Mouse (Mus musculus): ENCODE data around the gene Spc25. TPM values are rescaled to one million over a fixed set of nuclear protein-coding genes. Genes with fewer than 3 reads are reported as not detected.

Spc25 gene
- polyA plus RNA-seq, 1 experiment from 2014 or later = 162 TPM

- Histone ChIP-seq H3K4me3 (ENCODE audit: low read depth, low read length) (no peak overlapping the region), H3K27ac (ENCODE audit: low read length) (no peak overlapping the region), H3K9me3 (ENCODE audit: control insufficient read depth, low read depth, low read length) (no peaks in the 10 kb centered on the region), H3K9ac (replicated peaks; ENCODE audit: low read depth, low read length) (no peak overlapping the region), H3K36me3 (ENCODE audit: control insufficient read depth, insufficient read depth, low read length) (no peaks in the 10 kb centered on the region), H3K4me1 (ENCODE audit: control insufficient read depth, insufficient read depth, low read length) (no peaks in the 10 kb centered on the region), H3K27me3 (ENCODE audit: control insufficient read depth, insufficient read depth, low read length) (no peaks in the 10 kb centered on the region), H3K4me2 (replicated peaks; ENCODE audit: low read depth, low read length) (no peak overlapping the region)
- ATAC-seq (ENCODE audit: insufficient number of reproducible peaks, insufficient read depth, low FRiP score, low read depth) = no peak
- WGBS = 83% methylated on average over 6 of the region's 6 CpGs
Measured at GRCm38 (mm10) chr2:69228635-69229034, 22.6 kb upstream of the Spc25 start.

GRCm38 (mm10) chr2:69226876-69227275, 20.9 kb upstream of the Spc25 start:
- no peaks in the 10 kb centered on the region for H3K9me3 ChIP-seq (ENCODE audit: control insufficient read depth, low read depth, low read length)
- H3K36me3 ChIP-seq (ENCODE audit: control insufficient read depth, insufficient read depth, low read length) = no peaks in the 10 kb centered on the region
- H3K4me3 ChIP-seq (ENCODE audit: low read depth, low read length) = no peak overlapping the region
- no peak overlapping the region for H3K4me2 ChIP-seq (replicated peaks; ENCODE audit: low read depth, low read length)
- no peaks in the 10 kb centered on the region for H3K4me1 ChIP-seq (ENCODE audit: control insufficient read depth, insufficient read depth, low read length)
- ATAC-seq (ENCODE audit: insufficient number of reproducible peaks, insufficient read depth, low FRiP score, low read depth) = no peak
- H3K9ac ChIP-seq (replicated peaks; ENCODE audit: low read depth, low read length) = no peak overlapping the region
- 90% methylated on average over 9 of the region's 9 CpGs for WGBS
- H3K27ac ChIP-seq (ENCODE audit: low read length) = no peak overlapping the region
- no peaks in the 10 kb centered on the region for H3K27me3 ChIP-seq (ENCODE audit: control insufficient read depth, insufficient read depth, low read length)

GRCm38 (mm10) chr2:69224724-69225123, 18.7 kb upstream of the Spc25 start:
- no peak overlapping the region for H3K27ac ChIP-seq (ENCODE audit: low read length)
- H3K9me3 ChIP-seq (ENCODE audit: control insufficient read depth, low read depth, low read length) = no peaks in the 10 kb centered on the region
- 41% methylated on average over 2 of the region's 2 CpGs for WGBS
- ATAC-seq (ENCODE audit: insufficient number of reproducible peaks, insufficient read depth, low FRiP score, low read depth) = no peak
- H3K27me3 ChIP-seq (ENCODE audit: control insufficient read depth, insufficient read depth, low read length) = no peaks in the 10 kb centered on the region
- no peaks in the 10 kb centered on the region for H3K36me3 ChIP-seq (ENCODE audit: control insufficient read depth, insufficient read depth, low read length)
- H3K4me3 ChIP-seq (ENCODE audit: low read depth, low read length) = no peak overlapping the region
- H3K9ac ChIP-seq (replicated peaks; ENCODE audit: low read depth, low read length) = no peak overlapping the region
- H3K4me2 ChIP-seq (replicated peaks; ENCODE audit: low read depth, low read length) = no peak overlapping the region
- no peaks in the 10 kb centered on the region for H3K4me1 ChIP-seq (ENCODE audit: control insufficient read depth, insufficient read depth, low read length)

DNA sequence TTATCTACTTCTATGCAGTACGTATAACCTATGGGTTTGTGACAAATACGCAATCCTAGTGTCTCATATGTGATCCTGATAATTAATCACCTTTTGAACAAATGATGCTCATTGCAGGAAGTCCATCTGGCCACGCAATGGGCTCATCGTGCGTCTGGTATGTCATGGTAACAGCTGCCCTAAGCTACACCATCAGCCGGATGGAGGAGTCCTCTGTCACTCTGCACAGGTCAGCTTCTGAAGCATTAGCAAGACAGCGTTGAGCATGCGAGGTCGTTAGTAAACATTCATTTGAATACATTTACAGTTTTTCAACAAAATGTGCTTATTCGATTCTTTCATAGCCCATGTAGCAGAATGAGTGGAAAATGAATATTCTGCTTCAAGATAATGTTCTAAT, 16.8 kb upstream of the Spc25 start:
- H3K9me3 ChIP-seq (ENCODE audit: control insufficient read depth, low read depth, low read length) = no peaks in the 10 kb centered on the region
- no peaks in the 10 kb centered on the region for H3K36me3 ChIP-seq (ENCODE audit: control insufficient read depth, insufficient read depth, low read length)
- H3K27ac ChIP-seq (ENCODE audit: low read length) = no peak overlapping the region
- no peaks in the 10 kb centered on the region for H3K27me3 ChIP-seq (ENCODE audit: control insufficient read depth, insufficient read depth, low read length)
- no peak overlapping the region for H3K9ac ChIP-seq (replicated peaks; ENCODE audit: low read depth, low read length)
- no peak overlapping the region for H3K4me2 ChIP-seq (replicated peaks; ENCODE audit: low read depth, low read length)
- no peak for ATAC-seq (ENCODE audit: insufficient number of reproducible peaks, insufficient read depth, low FRiP score, low read depth)
- H3K4me3 ChIP-seq (ENCODE audit: low read depth, low read length) = no peak overlapping the region
- 82% methylated on average over 10 of the region's 10 CpGs for WGBS
- H3K4me1 ChIP-seq (ENCODE audit: control insufficient read depth, insufficient read depth, low read length) = no peaks in the 10 kb centered on the region

- H3K36me3 ChIP-seq (ENCODE audit: control insufficient read depth, insufficient read depth, low read length) = no peaks in the 10 kb centered on the region
- no peak for ATAC-seq (ENCODE audit: insufficient number of reproducible peaks, insufficient read depth, low FRiP score, low read depth)
- H3K9me3 ChIP-seq (ENCODE audit: control insufficient read depth, low read depth, low read length) = no peaks in the 10 kb centered on the region
- 56% methylated on average over 5 of the region's 5 CpGs for WGBS
- no peak overlapping the region for H3K4me2 ChIP-seq (replicated peaks; ENCODE audit: low read depth, low read length)
- H3K27ac ChIP-seq (ENCODE audit: low read length) = no peak overlapping the region
- no peaks in the 10 kb centered on the region for H3K27me3 ChIP-seq (ENCODE audit: control insufficient read depth, insufficient read depth, low read length)
- H3K4me1 ChIP-seq (ENCODE audit: control insufficient read depth, insufficient read depth, low read length) = no peaks in the 10 kb centered on the region
- no peak overlapping the region for H3K4me3 ChIP-seq (ENCODE audit: low read depth, low read length)
- H3K9ac ChIP-seq (replicated peaks; ENCODE audit: low read depth, low read length) = no peak overlapping the region
Measured at GRCm38 (mm10) chr2:69221868-69222416, 15.9 kb upstream of the Spc25 start.

DNA sequence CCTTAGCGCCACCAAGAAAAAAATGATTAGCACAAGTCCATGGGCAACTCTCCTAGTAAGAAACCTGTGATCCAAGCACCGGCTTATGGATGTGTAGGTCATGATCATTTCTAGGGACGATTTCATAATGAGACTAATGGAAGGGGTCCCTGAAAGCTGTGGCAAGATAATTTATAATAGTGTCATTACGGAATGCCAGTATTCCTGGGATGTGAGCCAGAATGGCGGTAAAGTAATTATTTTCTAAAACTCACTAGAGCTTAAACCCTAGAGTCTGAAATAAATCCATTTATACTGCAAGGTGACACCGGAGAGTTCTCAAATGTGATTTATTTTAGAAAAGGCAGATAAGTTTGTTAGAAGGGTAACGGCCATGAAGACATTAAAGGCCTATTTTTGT, 9.2 kb upstream of the Spc25 start:
- H3K9ac ChIP-seq (replicated peaks; ENCODE audit: low read depth, low read length) = no peak overlapping the region
- no peak; the same call in 1 of the 2 replicates for ATAC-seq (ENCODE audit: insufficient number of reproducible peaks, insufficient read depth, low FRiP score, low read depth)
- WGBS = 28% methylated on average over 7 of the region's 7 CpGs
- H3K27me3 ChIP-seq (ENCODE audit: control insufficient read depth, insufficient read depth, low read length) = no peaks in the 10 kb centered on the region
- H3K9me3 ChIP-seq (ENCODE audit: control insufficient read depth, low read depth, low read length) = no peaks in the 10 kb centered on the region
- H3K4me3 ChIP-seq (ENCODE audit: low read depth, low read length) = no peak overlapping the region
- no peak overlapping the region for H3K4me2 ChIP-seq (replicated peaks; ENCODE audit: low read depth, low read length)
- no peaks in the 10 kb centered on the region for H3K4me1 ChIP-seq (ENCODE audit: control insufficient read depth, insufficient read depth, low read length)
- no peak overlapping the region for H3K27ac ChIP-seq (ENCODE audit: low read length)
- H3K36me3 ChIP-seq (ENCODE audit: control insufficient read depth, insufficient read depth, low read length) = no peaks in the 10 kb centered on the region

DNA sequence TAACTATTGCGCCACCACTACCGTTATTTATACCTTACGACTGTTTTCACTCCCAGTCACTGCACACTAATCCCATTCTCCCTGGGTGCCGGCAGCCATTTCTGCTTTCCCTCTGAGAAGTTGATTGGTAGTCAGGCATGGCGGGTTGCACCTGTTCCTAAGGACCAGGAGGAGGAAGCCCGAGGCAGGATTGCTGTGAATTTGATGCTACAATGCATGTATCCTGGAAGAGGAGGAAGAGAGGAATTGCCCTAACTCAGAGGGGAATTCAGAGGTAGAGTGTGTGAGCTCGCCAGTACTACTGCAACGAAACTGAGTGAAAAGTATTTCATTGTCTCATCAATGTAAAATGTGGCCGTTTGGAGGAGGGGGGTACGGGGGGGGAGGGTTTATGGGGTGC, 6.7 kb upstream of the Spc25 start:
- H3K4me2 ChIP-seq (replicated peaks; ENCODE audit: low read depth, low read length) = no peak overlapping the region
- H3K27ac ChIP-seq (ENCODE audit: low read length) = no peak overlapping the region
- no peak overlapping the region for H3K4me3 ChIP-seq (ENCODE audit: low read depth, low read length)
- H3K4me1 ChIP-seq (ENCODE audit: control insufficient read depth, insufficient read depth, low read length) = no peaks in the 10 kb centered on the region
- H3K36me3 ChIP-seq (ENCODE audit: control insufficient read depth, insufficient read depth, low read length) = no peaks in the 10 kb centered on the region
- H3K27me3 ChIP-seq (ENCODE audit: control insufficient read depth, insufficient read depth, low read length) = no peaks in the 10 kb centered on the region
- 70% methylated on average over 10 of the region's 10 CpGs for WGBS
- ATAC-seq (ENCODE audit: insufficient number of reproducible peaks, insufficient read depth, low FRiP score, low read depth) = no peak
- H3K9me3 ChIP-seq (ENCODE audit: control insufficient read depth, low read depth, low read length) = no peaks in the 10 kb centered on the region
- no peak overlapping the region for H3K9ac ChIP-seq (replicated peaks; ENCODE audit: low read depth, low read length)

DNA sequence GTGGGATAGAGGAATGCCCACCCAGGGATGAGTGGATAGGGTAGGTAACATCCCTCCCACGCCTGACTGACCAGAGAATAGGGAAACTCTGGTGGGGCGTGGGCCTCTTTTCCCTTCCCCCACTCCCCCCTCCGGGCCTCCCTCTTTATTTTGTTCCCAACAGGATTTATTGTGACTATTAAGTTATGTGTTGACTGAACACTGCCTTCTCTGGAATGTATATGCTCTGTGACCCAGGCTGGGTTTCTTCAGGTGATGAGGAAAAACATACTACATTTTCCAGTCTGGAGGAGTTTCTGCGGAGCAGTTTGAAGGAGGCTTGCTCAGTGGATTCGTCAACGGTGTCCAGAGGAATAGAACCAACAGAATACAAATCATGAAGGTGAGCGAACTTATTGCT, 4.8 kb upstream of the Spc25 start, which contains the start of gene G6pc2:
Gene G6pc2 (plus strand): TSS at position 301 of the 400 bp plus-strand sequence.
- Histone ChIP-seq H3K4me1 (ENCODE audit: control insufficient read depth, insufficient read depth, low read length) (no peaks in the 10 kb centered on the region), H3K36me3 (ENCODE audit: control insufficient read depth, insufficient read depth, low read length) (no peaks in the 10 kb centered on the region), H3K4me2 (replicated peaks; ENCODE audit: low read depth, low read length) (no peak within 1 kb of the TSS), H3K9me3 (ENCODE audit: control insufficient read depth, low read depth, low read length) (no peaks in the 10 kb centered on the region), H3K9ac (replicated peaks; ENCODE audit: low read depth, low read length) (no peak within 1 kb of the TSS), H3K27me3 (ENCODE audit: control insufficient read depth, insufficient read depth, low read length) (no peaks in the 10 kb centered on the region), H3K4me3 (ENCODE audit: low read depth, low read length) (no peak within 1 kb of the TSS), H3K27ac (ENCODE audit: low read length) (no peak within 1 kb of the TSS)
- 74% methylated on average over 7 of the region's 7 CpGs for WGBS
- ATAC-seq (ENCODE audit: insufficient number of reproducible peaks, insufficient read depth, low FRiP score, low read depth) = no peak

- Histone ChIP-seq H3K4me2 (replicated peaks; ENCODE audit: low read depth, low read length) (no peak overlapping the region), H3K9ac (replicated peaks; ENCODE audit: low read depth, low read length) (no peak overlapping the region), H3K27me3 (ENCODE audit: control insufficient read depth, insufficient read depth, low read length) (no peaks in the 10 kb centered on the region), H3K27ac (ENCODE audit: low read length) (no peak overlapping the region), H3K36me3 (ENCODE audit: control insufficient read depth, insufficient read depth, low read length) (no peaks in the 10 kb centered on the region), H3K9me3 (ENCODE audit: control insufficient read depth, low read depth, low read length) (no peaks in the 10 kb centered on the region), H3K4me3 (ENCODE audit: low read depth, low read length) (no peak overlapping the region), H3K4me1 (ENCODE audit: control insufficient read depth, insufficient read depth, low read length) (no peaks in the 10 kb centered on the region)
- no peak for ATAC-seq (ENCODE audit: insufficient number of reproducible peaks, insufficient read depth, low FRiP score, low read depth)
- 77% methylated on average over 3 of the region's 3 CpGs for WGBS
Measured at GRCm38 (mm10) chr2:69209684-69210083, 3.7 kb upstream of the Spc25 start.
